Mouse (Mus musculus): Measurements from ENCODE around the gene C130073F10Rik. TPM values are rescaled to one million over a fixed set of nuclear protein-coding genes. Genes with fewer than 3 reads are reported as not detected.
A peak's percentile ranks its signal among the peaks of the same experiment; 100 is the strongest.
"Not testable (repeated sequence)": the region's sequence is repeated elsewhere in the genome, so short reads cannot be mapped to it uniquely, and the experiment has no call there.

C130073F10Rik gene
- polyA plus RNA-seq, 1 experiment = not detected

DNA sequence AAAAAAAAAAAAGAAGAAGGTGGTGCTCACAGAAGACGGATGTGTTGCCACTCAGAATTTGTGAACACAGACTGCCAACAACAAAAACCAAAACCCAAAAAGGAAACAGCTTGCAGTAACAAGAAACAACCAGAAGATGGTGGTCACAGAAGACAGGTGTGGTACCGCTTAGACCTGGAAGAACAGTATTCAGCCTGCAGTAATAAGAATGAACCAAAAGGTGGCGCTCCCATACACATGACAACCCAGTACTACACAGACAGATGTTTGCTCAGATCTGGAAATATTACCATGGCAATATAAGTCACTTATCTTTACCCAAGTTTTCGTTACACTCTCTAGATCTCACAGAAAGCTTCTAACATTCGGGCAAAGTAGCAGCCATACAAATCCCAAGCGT is 32.7 kb downstream of the C130073F10Rik start:
- H3K4me3 ChIP-seq (ENCODE audit: insufficient read depth, low read depth, low read length) = no peak overlapping the region
- TF ChIP-seq CTCF (conservative IDR thresholded peaks at IDR 0.05; ENCODE audit: insufficient read depth, insufficient read length, low read depth, low read length) = 0 out of 2 replicates have a peak, but pooled peaks have one; percentile 26
- no peak for TF ChIP-seq POLR2A (IDR thresholded peaks at IDR 0.05; ENCODE audit: low read depth, low read length)
- H3K36me3 ChIP-seq (ENCODE audit: control insufficient read depth, insufficient read depth, low read length) = no peaks in the 10 kb centered on the region
- no peaks in the 10 kb centered on the region for H3K27me3 ChIP-seq (replicated peaks; ENCODE audit: control insufficient read depth, insufficient read depth, low read length)
- WGBS = 45% methylated on average over 6 of the region's 6 CpGs
- peak; percentile 60 for DNase-seq
- no peak overlapping the region for H3K27ac ChIP-seq (ENCODE audit: insufficient read depth, low read depth, low read length)
- H3K4me1 ChIP-seq (ENCODE audit: control insufficient read depth, insufficient read depth, low read length) = no peaks in the 10 kb centered on the region

GRCm38 (mm10) chr4:101850908-101851307 is 42.7 kb downstream of the C130073F10Rik start:
- 76% methylated on average over 2 of the region's 2 CpGs for WGBS
- TF ChIP-seq CTCF (conservative IDR thresholded peaks at IDR 0.05; ENCODE audit: insufficient read depth, insufficient read length, low read depth, low read length) = no peak
- no peak for TF ChIP-seq POLR2A (IDR thresholded peaks at IDR 0.05; ENCODE audit: low read depth, low read length)
- Histone ChIP-seq H3K4me3 (ENCODE audit: insufficient read depth, low read depth, low read length) (no peak overlapping the region), H3K27ac (ENCODE audit: insufficient read depth, low read depth, low read length) (no peak overlapping the region), H3K4me1 (ENCODE audit: control insufficient read depth, insufficient read depth, low read length) (no peaks in the 10 kb centered on the region), H3K27me3 (replicated peaks; ENCODE audit: control insufficient read depth, insufficient read depth, low read length) (no peaks in the 10 kb centered on the region), H3K36me3 (ENCODE audit: control insufficient read depth, insufficient read depth, low read length) (no peaks in the 10 kb centered on the region)
- DNase-seq = no peak

GRCm38 (mm10) chr4:101843923-101844322 is 49.7 kb downstream of the C130073F10Rik start, which contains the start of gene B020004J07Rik:
TSS of gene B020004J07Rik (minus strand) at chr4:101844023.
- H3K4me3 ChIP-seq (ENCODE audit: insufficient read depth, low read depth, low read length); H3K4me1 ChIP-seq (ENCODE audit: control insufficient read depth, insufficient read depth, low read length); DNase-seq; H3K27ac ChIP-seq (ENCODE audit: insufficient read depth, low read depth, low read length); H3K27me3 ChIP-seq (replicated peaks; ENCODE audit: control insufficient read depth, insufficient read depth, low read length); H3K36me3 ChIP-seq (ENCODE audit: control insufficient read depth, insufficient read depth, low read length): not testable (repeated sequence)
- WGBS = 95% methylated on average over 4 of the region's 4 CpGs

Other genes starting within 250 kb of the C130073F10Rik start
- 61.8 and 71.7 TPM in 2 replicates for gene Leprot, start 246.1 kb downstream of the C130073F10Rik start, polyA plus RNA-seq (2012; rRNA removed)
- 3.5 and 5.3 TPM in 2 replicates for gene Lepr, start 176.4 kb downstream of the C130073F10Rik start, polyA plus RNA-seq (2012; rRNA removed)
- not detected in 2 replicates for gene B020004J07Rik, start 49.8 kb downstream of the C130073F10Rik start, polyA plus RNA-seq (2012; rRNA removed)
- not detected in 2 replicates for gene Gm12800, start 15.3 kb upstream of the C130073F10Rik start, polyA plus RNA-seq (2012; rRNA removed)
- not detected in 2 replicates for gene Gm12794, start 46.6 kb upstream of the C130073F10Rik start, polyA plus RNA-seq (2012; rRNA removed)
- not detected in 2 replicates for gene Gm12790, start 87.3 kb upstream of the C130073F10Rik start, polyA plus RNA-seq (2012; rRNA removed)
- gene Gm12789, start 92.8 kb upstream of the C130073F10Rik start, polyA plus RNA-seq (2012; rRNA removed) = not detected in 2 replicates
- gene Pde4b, start 193.8 kb upstream of the C130073F10Rik start, polyA plus RNA-seq (2012; rRNA removed) = 8.7 and 11.5 TPM in 2 replicates